Mouse (Mus musculus) embryonic facial prominence, embryonic 15.5 days (tissue): ENCODE data around the gene Bank1. TPM values are rescaled to one million over a fixed set of nuclear protein-coding genes. Genes with fewer than 3 reads are reported as not detected.

Experiments used
- ATAC-seq: fragments of 200-750 bp; cut with Nextera tagmentation; 2 replicates; pipeline ENCODE4 v1.8.0; 2017; ENCODE audit warnings: low read depth, moderate TSS enrichment; ENCODE audit not compliant: insufficient number of reproducible peaks, low FRiP score, low TSS enrichment
- H3K27ac ChIP-seq: fragments of 300-500 bp; sonication (generic); replicated peaks from 2 replicates; pipeline ENCODE4 v1.5.1; 2015; ENCODE audit warnings: mild to moderate bottlenecking, inconsistent platforms
- H3K27me3 ChIP-seq: fragments of 300-500 bp; sonication (generic); 2 replicates; pipeline ENCODE4 v1.6.1; 2015; ENCODE audit warnings: inconsistent platforms
- H3K36me3 ChIP-seq: fragments of 300-500 bp; sonication (generic); 2 replicates; pipeline ENCODE4 v1.6.1; 2015; ENCODE audit warnings: mild to moderate bottlenecking, inconsistent platforms
- H3K4me1 ChIP-seq: fragments of 300-500 bp; sonication (generic); 2 replicates; pipeline ENCODE4 v1.6.1; 2015; ENCODE audit warnings: inconsistent platforms
- H3K4me2 ChIP-seq: fragments of 300-500 bp; sonication (generic); replicated peaks from 2 replicates; pipeline ENCODE4 v1.6.1; 2015; ENCODE audit warnings: mild to moderate bottlenecking, inconsistent platforms
- H3K4me3 ChIP-seq: fragments of 300-500 bp; sonication (generic); replicated peaks from 2 replicates; pipeline ENCODE4 v1.5.1; 2015; ENCODE audit warnings: mild to moderate bottlenecking, inconsistent platforms
- H3K9ac ChIP-seq: fragments of 300-500 bp; sonication (generic); 2 replicates; pipeline ENCODE4 v1.6.1; 2015; ENCODE audit warnings: inconsistent platforms
- H3K9me3 ChIP-seq: fragments of 300-500 bp; sonication (generic); replicated peaks from 2 replicates; pipeline ENCODE4 v1.6.1; 2016; ENCODE audit warnings: inconsistent platforms
- WGBS: fragments of 180-500 bp; shearing (Covaris S2); methylation state at CpG from one replicate; pipeline ENCODE4 v1.1.7; 2015; 5-methylcytosine and 5-hydroxymethylcytosine counted together
- polyA plus RNA-seq: library from polyadenylated mRNA; unstranded; fragments of >200 nt; fragmentation: Nextera tagmentation; extraction: Ambion mirVana; gene quantifications from 2 replicates; pipeline ENCODE4 v1.2.1, GENCODE M21; 2015

Bank1 gene
- 0.93 and 1.1 TPM in 2 replicates for polyA plus RNA-seq

DNA sequence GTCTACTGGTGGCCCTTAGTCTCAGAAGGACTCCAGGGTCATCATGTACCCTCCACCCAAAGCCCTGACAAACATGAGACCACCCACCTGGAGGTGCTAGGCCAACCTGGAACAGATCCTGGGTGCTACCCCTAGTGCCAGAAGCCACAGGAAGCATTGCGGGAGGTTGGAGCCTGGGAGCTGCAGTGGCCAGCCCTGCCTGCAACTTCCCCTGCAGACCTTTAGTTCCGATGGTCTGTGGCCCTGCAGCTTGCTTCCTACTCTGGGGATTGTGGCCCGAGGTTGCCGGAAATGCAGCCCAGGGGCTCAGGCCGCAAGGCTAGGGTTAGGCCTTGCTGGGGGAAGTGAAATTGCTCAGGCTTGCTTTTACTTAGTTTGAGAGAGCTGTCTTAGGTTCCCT, at the start of gene Bank1:
Gene Bank1, minus strand, starts transcription at position 284 of the 400 bp plus-strand sequence.
- no peaks in the 10 kb centered on the region for H3K36me3 ChIP-seq
- WGBS, result 75% methylated on average over 5 of the region's 5 CpGs
- H3K9me3 ChIP-seq, result no peaks in the 10 kb centered on the region
- H3K4me2 ChIP-seq, result no peak within 1 kb of the TSS
- H3K4me3 ChIP-seq, result no peak within 1 kb of the TSS
- H3K27me3 ChIP-seq, result no peaks in the 10 kb centered on the region
- no peaks in the 10 kb centered on the region for H3K4me1 ChIP-seq
- ATAC-seq, result no peak
- no peak within 1 kb of the TSS for H3K9ac ChIP-seq
- no peak within 1 kb of the TSS for H3K27ac ChIP-seq

DNA sequence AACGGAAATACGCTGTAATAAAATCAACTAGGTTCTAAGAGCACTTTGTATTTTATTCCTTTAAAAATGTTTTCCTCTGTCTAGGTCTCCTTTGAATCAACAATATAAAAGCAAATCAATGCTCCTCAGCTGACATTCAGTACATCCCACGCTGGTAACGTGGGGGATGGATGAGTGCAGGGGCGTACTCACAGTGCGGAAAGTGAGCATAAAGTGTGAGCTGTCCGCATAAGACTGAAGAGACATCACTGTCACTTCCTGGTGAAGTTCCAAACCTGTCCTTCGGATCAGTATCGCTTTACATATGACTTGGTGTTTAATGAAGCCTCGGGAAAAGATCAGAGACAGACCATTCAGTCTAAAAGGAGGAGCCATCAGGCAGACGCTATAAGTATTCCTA, 44.0 kb upstream of the Bank1 start:
- Histone ChIP-seq H3K36me3 (no peaks in the 10 kb centered on the region), H3K27ac (no peak overlapping the region), H3K9ac (no peak overlapping the region), H3K9me3 (no peaks in the 10 kb centered on the region), H3K27me3 (no peaks in the 10 kb centered on the region), H3K4me1 (no peaks in the 10 kb centered on the region), H3K4me3 (no peak overlapping the region), H3K4me2 (no peak overlapping the region)
- WGBS, result 73% methylated on average over 11 of the region's 11 CpGs
- no peak for ATAC-seq

DNA sequence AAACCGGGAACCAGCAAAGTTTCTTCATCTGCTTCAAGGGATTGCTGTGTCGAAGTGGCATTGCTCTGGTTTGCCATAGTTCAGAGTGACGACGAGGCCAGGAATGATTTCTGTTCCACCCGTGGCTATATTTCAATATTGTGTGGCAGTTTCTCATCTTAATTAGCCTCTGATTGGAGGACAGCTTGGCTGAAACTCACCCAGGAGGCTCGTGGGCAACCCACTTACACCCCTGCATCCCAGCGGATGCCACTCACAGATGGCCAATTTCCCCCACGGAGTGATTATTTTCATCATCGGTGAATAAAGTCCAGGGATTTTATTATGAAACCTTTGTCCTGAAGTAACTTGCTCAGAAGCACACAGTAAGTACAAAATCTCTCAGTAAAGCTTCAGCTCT, 43.6 kb upstream of the Bank1 start:
- no peak for ATAC-seq
- H3K4me3 ChIP-seq, result no peak overlapping the region
- WGBS, result 71% methylated on average over 9 of the region's 9 CpGs

DNA sequence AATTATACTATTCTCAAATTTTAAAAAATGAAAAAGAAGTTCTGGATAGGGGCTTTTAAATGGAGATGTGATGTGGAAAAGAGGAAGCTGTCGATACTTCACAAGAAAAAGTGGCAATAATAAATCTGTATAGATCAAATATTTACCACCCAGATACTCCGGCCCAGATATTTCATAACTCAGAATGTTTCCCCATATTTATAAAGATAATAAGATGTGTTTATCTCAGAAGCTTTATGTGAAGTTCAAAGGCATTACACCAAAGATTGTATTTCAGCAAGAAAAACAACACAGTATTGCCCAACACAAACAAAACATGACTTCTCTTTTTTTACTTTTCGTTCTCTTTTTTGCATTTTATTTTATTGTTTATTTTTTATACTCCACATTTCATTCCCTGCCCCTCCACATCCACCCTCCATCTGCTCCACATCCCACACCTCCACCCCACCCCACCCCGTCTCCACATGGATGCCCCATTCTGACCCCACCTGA, 42.7 kb upstream of the Bank1 start:
- H3K27me3 ChIP-seq, result no peaks in the 10 kb centered on the region
- H3K9ac ChIP-seq, result no peak overlapping the region
- no peak for ATAC-seq
- no peaks in the 10 kb centered on the region for H3K9me3 ChIP-seq
- H3K4me1 ChIP-seq, result no peaks in the 10 kb centered on the region
- H3K4me3 ChIP-seq, result no peak overlapping the region
- no peak overlapping the region for H3K27ac ChIP-seq
- 84% methylated on average over 4 of the region's 4 CpGs for WGBS
- no peaks in the 10 kb centered on the region for H3K36me3 ChIP-seq
- H3K4me2 ChIP-seq, result no peak overlapping the region

More for the DNA sequence above, 43.6 kb upstream of the Bank1 start:
- no peak overlapping the region for H3K4me2 ChIP-seq
- no peaks in the 10 kb centered on the region for H3K9me3 ChIP-seq
- H3K27ac ChIP-seq, result no peak overlapping the region
- no peaks in the 10 kb centered on the region for H3K27me3 ChIP-seq
- H3K4me1 ChIP-seq, result no peaks in the 10 kb centered on the region
- H3K9ac ChIP-seq, result no peak overlapping the region
- H3K36me3 ChIP-seq, result no peaks in the 10 kb centered on the region

DNA sequence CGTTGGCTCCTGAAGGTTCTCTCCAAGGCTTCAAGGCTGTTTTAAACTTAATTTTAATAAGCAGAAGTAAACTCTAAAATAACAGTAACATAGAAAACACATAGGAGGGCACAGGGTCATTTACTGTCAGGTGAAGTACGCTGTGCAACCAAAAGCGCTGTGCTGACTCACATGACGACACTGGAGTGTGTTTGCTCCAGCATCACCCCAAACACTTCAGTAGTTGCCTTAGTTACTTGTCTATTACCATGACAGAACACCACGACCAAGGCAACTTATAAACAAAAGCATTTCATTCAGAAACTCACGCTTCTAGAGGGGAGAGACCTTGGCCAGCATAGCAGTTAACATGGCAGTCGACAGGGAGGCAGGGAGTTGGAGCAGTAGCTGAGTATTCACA, 23.8 kb upstream of the Bank1 start:
- H3K4me1 ChIP-seq, result no peaks in the 10 kb centered on the region
- no peak for ATAC-seq
- H3K27me3 ChIP-seq, result no peaks in the 10 kb centered on the region
- 79% methylated on average over 7 of the region's 7 CpGs for WGBS
- no peak overlapping the region for H3K4me2 ChIP-seq
- H3K27ac ChIP-seq, result no peak overlapping the region
- H3K4me3 ChIP-seq, result no peak overlapping the region
- no peak overlapping the region for H3K9ac ChIP-seq
- no peaks in the 10 kb centered on the region for H3K36me3 ChIP-seq
- no peaks in the 10 kb centered on the region for H3K9me3 ChIP-seq

DNA sequence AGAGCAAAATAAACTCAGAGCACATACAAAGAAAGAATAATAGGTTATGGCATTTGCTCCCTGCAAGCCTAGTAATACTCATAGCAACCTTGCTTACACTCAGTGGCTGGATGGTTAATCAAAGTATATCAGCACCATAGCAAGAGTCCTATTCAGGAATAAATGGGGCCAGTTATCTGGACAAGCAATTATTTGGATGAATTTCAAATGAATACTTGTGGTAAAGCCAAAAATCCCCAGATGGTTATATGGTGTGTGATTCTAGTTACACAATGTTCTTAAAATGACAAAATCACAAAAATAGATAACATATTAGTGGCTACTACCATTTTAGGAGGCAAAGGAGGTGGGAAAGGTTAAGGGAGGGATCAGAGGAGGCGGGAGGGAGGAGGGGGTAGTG, 22.7 kb upstream of the Bank1 start:
- ATAC-seq, result no peak

DNA sequence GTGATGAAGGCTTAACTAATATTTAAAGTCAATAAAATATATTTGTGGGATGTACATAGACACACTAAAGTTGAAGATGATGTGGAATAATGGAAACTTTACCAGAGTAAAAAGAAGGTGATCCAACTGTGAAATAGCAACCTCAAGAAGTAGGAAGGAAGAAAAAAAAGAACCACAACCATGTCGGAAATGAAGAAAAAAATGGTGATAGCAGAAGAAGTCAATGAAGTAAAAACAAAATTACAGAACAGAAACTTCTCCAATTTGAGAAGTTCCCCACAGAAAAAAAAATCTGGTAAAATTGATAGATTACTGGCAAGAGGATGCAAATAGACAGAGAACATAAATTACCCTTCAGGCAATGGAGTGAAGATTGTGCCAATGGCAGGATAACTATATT, 21.4 kb upstream of the Bank1 start:
- Histone ChIP-seq H3K9me3 (no peaks in the 10 kb centered on the region), H3K4me3 (no peak overlapping the region), H3K4me2 (no peak overlapping the region), H3K27me3 (no peaks in the 10 kb centered on the region), H3K36me3 (no peaks in the 10 kb centered on the region), H3K4me1 (no peaks in the 10 kb centered on the region), H3K27ac (no peak overlapping the region), H3K9ac (no peak overlapping the region)
- ATAC-seq, result no peak
- 77% methylated on average over 1 of the region's 1 CpGs for WGBS

More for the DNA sequence above, 22.7 kb upstream of the Bank1 start:
- no peaks in the 10 kb centered on the region for H3K9me3 ChIP-seq
- no peak overlapping the region for H3K4me2 ChIP-seq
- no peak overlapping the region for H3K4me3 ChIP-seq
- no peak overlapping the region for H3K27ac ChIP-seq
- no peaks in the 10 kb centered on the region for H3K4me1 ChIP-seq
- WGBS, result 55% methylated on average over 1 of the region's 1 CpGs
- H3K27me3 ChIP-seq, result no peaks in the 10 kb centered on the region
- H3K9ac ChIP-seq, result no peak overlapping the region
- no peaks in the 10 kb centered on the region for H3K36me3 ChIP-seq

DNA sequence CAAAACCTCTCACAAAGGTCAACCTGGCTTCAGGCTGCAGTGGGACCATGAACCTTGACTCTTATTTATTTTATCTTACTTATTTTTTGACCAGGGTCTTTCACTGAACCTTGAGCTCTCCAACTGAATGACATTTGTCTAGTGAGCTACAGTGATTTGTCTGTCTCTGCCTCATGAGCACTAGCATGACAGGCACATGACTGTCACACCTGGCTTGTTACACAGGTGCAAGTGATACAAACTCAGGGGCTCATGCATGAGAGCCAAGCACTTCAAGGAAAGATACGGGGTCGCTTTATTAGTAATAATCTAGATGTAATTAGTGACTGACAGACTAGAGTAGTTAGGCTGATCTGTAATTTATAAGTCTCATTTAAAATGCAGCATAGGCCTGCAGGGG, 16.0 kb upstream of the Bank1 start:
- H3K9ac ChIP-seq, result no peak overlapping the region
- H3K27ac ChIP-seq, result no peak overlapping the region
- no peak overlapping the region for H3K4me3 ChIP-seq
- H3K36me3 ChIP-seq, result no peaks in the 10 kb centered on the region
- no peak overlapping the region for H3K4me2 ChIP-seq
- no peaks in the 10 kb centered on the region for H3K9me3 ChIP-seq
- no peaks in the 10 kb centered on the region for H3K27me3 ChIP-seq
- no peak for ATAC-seq
- no peaks in the 10 kb centered on the region for H3K4me1 ChIP-seq
- 83% methylated on average over 2 of the region's 2 CpGs for WGBS

DNA sequence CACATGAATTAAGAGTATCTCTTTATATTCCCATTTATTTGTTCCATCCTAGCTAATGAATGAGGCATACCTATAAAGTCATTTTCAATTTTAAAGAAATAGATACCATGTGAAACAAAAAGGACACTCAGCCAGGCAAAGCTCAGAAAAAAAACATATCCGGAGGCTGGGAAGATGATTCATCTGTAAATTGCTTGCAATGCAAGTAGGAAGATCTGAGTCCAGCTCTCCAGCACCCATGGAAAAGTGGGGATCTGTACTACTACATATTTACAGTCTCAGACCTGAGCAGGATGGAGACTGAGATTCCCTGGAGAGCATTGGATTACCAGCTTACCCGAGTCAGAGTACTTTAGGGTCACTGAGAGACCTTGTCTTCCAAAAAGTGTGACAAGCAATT, 14.0 kb upstream of the Bank1 start:
- no peaks in the 10 kb centered on the region for H3K9me3 ChIP-seq
- H3K27me3 ChIP-seq, result no peaks in the 10 kb centered on the region
- no peak overlapping the region for H3K27ac ChIP-seq
- no peak overlapping the region for H3K4me2 ChIP-seq
- H3K4me3 ChIP-seq, result no peak overlapping the region
- H3K4me1 ChIP-seq, result no peaks in the 10 kb centered on the region
- no peaks in the 10 kb centered on the region for H3K36me3 ChIP-seq
- no peak for ATAC-seq
- WGBS, result 60% methylated on average over 2 of the region's 2 CpGs
- no peak overlapping the region for H3K9ac ChIP-seq

DNA sequence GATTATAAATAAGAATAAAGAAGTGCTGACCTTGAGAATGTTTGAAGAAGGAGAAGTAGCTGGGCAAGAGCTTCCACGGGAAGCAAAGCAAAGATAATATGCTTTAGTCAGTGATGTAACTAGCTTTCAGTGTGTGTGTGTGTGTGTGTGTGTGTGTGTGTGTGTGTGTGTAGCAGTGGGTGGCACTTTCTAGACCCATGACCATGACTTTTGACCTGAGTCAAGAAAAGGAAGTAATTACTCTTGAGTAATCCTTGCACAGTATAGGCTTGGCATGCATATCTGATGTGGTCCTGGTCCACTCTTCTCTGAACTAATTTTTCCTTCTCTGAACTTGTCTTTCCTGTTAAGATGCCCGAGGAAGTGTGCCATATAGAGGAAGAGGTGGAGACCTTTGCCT, 5.3 kb upstream of the Bank1 start:
- Histone ChIP-seq H3K9me3 (no peaks in the 10 kb centered on the region), H3K36me3 (no peaks in the 10 kb centered on the region), H3K4me2 (no peak overlapping the region), H3K27ac (no peak overlapping the region), H3K4me3 (no peak overlapping the region), H3K4me1 (no peaks in the 10 kb centered on the region), H3K9ac (no peak overlapping the region), H3K27me3 (no peaks in the 10 kb centered on the region)
- no peak for ATAC-seq
- 64% methylated on average over 2 of the region's 2 CpGs for WGBS

DNA sequence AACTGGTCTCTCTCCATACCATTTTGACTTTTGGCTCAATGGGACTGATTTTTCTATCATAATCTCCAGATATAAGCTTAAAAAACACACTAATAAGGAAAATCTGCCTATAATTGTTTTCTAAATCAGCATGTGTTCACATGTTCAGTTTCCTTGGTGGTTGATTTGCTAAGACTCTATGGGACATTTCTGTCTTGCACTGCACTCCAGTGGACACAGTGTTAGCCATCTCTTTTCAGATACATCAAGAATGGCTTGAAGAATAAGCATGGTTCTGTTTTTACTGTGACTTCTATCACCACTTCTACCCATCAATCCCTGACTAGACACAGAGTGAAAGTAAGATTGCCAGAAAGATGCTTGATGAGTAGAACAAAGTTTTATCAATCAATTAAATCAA, 4.2 kb upstream of the Bank1 start:
- Histone ChIP-seq H3K36me3 (no peaks in the 10 kb centered on the region), H3K4me3 (no peak overlapping the region)

DNA sequence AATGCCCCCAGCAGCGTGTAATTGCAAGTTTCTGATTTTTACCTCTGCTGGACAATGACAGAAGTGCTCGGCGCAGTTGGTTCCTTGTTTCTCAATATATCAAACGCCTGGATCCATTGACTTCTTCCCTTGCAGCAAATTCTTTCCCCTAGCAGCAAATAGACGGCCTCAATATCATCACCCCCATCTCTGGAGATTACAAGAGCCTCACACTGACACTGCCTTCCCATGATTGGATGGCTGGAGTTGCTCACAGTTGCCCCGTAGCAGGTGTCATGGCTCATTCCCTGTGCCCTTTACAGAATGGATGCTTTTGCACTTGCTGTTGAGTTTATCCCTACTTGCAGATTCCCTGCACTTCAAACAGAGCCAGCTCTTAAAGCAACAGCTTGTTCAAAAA, 3.3 kb upstream of the Bank1 start:
- no peak overlapping the region for H3K9ac ChIP-seq
- H3K4me1 ChIP-seq, result no peaks in the 10 kb centered on the region
- no peak overlapping the region for H3K4me3 ChIP-seq
- no peaks in the 10 kb centered on the region for H3K27me3 ChIP-seq
- no peak overlapping the region for H3K4me2 ChIP-seq
- no peak for ATAC-seq
- H3K36me3 ChIP-seq, result no peaks in the 10 kb centered on the region
- no peak overlapping the region for H3K27ac ChIP-seq
- no peaks in the 10 kb centered on the region for H3K9me3 ChIP-seq
- 53% methylated on average over 6 of the region's 6 CpGs for WGBS

More for the DNA sequence above, 4.2 kb upstream of the Bank1 start:
- Histone ChIP-seq H3K9ac (no peak overlapping the region), H3K9me3 (no peaks in the 10 kb centered on the region), H3K27me3 (no peaks in the 10 kb centered on the region), H3K4me2 (no peak overlapping the region), H3K27ac (no peak overlapping the region), H3K4me1 (no peaks in the 10 kb centered on the region)
- ATAC-seq, result no peak
